Mouse (Mus musculus): ENCODE data around the gene Snx9.

Gene Snx9

DNA sequence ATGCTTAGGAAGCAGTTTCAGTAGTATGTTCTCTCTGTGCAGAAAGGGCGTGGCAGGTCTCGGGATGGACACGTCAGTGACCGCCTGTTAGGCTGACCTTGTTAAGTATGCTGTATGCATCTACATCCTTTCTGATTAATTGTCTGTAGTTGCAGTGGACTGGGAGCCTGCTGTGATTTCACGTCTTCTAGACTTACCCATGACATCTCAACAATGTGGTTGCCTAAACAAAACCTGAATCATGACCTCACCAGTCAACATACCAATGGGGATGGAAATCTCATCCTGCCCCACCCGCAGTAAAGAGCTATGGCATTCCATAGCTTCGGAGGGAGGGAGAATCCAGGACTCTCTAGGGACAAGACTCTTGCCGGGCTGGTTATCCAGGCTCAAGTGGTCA, 5.0 kb downstream of the Snx9 start:
- no peak for DNase-seq

DNA sequence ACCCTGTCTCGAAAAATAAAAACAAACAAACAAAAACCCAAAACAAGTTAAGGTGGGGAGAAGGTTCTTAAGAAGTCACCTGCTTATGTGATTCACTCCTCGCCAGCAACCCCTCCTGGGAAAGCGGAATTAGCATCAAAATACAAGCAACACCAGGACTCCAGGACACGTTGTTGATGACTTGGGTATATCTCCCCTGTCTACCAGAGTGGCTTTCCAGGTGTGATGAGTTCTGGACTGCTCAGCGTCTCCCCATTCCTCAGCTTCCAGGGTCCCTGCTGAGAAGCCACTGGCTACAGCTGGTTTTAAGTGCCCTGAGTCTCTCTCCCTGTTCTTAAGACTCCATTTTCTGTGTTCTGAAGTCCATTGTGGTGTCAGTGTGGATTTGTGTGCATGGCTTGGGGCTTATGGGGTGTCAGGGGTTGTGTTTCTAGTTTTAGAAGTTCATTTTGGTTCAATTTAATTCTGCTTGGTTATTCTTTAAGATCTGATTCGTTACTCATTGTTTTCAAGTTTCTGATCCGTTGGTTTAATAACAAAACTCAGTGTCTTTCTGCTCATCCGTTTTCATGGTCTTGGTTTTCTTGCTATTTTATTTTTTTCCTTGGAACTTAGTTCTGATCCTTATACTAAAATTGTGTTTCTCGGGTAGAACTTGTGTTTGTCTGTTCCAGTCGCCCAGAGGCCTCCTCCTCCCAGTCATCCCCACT, 7.7 kb downstream of the Snx9 start:
- no peak for DNase-seq

DNA sequence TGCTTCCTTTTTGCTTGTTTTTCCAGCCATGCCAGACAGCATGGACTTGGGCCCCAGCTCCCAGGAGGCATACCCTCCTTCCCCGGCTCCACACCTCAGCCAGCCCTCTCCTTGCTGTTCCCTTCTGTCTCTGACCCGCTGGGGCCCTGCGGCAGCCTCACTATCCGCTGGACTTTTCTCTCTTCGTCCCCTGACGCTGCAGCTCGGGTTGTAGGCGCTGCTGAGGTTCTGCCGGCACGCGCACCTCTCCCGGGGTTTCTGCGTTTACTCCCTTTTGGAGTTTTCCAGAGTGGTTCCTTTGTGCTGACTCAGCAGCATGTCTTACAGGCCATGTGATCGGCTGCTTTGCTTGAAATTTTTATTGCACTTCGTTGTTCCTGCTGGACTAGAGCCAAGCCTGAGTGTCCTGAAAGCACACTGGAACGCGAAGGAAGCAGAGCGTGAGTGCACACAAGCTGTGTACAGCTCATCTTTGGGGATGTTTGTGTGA, 8.3 kb downstream of the Snx9 start:
- no peak for DNase-seq

DNA sequence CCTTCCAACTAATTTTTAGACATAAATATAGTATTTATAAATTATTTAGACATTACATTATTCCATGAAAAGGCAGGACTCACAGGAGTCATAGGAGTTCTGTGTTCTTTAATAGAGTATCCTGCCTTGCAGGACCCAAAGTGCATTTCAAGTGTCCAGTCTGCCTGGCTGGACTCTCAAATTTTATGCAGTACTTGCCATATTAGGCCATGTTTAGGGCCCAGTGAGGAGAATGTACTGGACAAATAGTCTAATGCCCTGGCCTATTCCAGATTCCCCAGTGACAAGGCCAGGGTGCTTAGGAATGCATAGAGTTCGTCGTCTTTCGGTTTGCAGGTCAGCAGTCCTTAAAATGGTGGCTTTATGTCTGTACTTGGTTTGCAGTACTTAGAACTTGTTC, 8.9 kb downstream of the Snx9 start:
- no peak for DNase-seq

DNA sequence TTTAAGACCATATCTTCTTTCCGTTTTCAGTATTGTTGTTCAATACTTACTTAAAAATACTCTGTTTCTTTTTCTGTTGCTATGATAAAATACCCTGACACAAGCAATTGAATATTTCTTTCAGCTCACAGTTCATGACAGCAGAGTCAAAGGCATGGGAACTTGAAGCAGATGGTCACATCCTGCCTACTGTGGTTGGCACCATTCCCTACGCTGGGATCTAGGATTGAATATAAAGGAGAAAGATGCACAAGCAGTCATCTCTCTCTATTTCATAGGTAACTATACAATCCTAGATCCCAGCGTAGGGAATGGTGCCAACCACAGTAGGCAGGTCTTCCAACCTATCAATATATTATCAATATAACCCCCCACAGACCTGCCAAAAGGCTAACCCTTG, 9.3 kb downstream of the Snx9 start:
- DNase-seq, result no peak

DNA sequence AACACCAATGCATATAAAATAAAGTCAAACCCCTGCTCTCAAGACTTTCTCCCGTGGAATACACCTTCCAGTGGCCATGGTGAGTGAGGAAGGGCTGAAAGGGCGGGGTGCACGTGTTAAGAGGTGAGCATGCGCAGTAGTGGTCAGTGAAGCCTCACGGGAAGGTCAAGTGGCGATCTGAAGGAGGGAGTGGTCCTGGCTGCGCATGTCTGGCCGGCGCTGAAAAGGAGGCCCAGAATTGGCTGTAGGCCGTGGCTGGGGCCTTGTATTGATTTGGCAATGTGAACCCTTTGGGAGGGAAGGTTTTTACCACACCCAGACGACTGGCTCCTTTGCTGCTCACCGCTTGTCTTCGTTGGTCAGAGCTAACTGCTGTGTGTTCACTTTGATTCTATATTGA, 12.8 kb downstream of the Snx9 start:
- no peak for DNase-seq

DNA sequence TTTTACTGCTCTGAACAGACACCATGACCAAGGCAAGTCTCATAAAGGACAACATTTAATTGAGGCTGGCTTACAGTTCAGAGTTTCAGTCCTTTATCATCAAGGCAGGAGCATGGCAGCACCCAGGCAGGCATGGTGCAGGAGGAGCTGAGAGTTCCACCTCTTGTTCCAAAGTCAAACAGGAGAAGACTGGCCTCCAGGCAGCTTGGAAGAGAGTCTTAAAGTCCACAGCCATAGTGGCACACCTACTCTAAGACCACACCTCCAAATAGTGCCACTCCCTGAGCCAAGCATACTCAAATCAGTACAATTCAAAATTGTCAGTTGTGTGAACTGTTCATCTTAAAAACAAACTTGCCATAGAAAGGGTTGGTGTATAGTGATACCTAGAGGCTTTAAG, 14.4 kb downstream of the Snx9 start:
- no peak for DNase-seq

DNA sequence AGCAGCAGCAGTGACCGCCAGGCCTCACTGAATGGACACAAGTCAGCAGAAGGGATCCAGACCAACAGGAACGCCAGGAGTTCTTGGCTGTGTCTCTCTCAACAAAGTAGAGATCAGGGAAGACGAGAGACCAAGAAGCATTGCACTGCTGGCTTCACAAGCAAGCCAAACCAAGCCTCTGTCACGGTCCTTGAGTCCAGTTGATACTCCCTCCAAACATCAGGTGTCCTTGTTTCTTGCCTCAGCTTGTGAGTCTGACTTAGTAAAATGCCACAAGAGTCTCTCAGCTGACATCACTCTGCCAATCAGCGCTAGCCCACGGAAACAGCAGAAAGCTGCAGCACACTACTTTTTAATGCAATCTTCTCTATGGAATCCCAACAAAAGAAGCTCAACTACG, 15.3 kb downstream of the Snx9 start:
- no peak for DNase-seq

DNA sequence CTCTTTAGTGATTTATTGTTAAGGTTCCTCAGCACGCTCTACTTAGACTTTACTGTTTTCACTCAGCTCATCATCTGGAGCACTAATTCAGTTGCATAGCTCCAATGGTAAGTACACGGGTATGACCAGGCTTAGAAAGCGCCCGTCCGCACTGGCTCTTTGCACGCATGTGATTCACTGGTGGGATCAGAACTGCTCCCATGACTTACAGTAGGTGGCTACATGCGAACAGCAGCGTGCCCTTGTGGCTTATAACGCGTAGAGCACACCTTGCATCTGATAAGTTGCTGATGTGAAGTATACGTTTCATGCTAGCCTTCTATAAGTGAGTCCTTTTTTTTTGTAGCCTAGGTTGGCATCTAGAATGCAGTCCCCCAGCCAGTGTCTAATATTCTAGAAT, 16.1 kb downstream of the Snx9 start:
- DNase-seq, result no peak

DNA sequence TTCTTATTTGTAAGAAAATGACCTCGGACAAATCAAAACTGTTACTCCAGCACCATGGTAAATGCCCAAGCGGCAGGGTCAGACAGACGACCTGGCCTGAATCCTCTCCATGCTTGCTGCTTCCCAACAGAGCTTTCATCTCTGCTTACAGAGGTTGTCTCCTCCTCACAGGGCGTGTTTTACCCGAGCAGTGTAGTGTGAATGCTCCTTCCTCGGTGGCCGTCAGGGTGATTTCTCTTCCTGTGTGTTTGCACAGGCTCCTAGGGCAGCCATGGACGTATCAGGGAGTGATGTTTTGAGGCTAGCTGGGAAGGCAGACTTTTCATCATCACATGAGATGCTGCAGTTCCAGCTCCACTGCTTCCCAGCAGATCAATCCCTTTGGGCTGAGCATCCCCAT, 17.1 kb downstream of the Snx9 start:
- no peak for DNase-seq

DNA sequence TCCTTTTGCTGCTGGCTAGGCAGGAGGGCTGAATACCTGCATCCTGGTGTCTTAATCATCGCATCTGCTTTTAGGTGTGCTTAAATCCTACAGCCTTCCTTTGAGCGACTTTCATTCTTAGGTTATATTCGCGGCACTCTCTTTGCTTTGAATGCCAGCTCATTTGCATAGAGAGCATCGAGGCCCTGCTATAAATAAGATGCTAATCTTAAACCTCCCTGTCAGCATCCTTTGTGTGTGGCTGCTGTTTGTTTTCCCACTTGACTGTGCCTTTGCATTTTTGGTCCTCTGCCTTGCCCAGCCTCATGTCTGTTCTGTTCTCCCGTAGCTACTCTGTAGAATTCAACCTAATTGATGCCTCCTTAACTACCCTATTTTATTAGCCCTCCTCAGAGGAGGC, 21.2 kb downstream of the Snx9 start:
- DNase-seq, result no peak

DNA sequence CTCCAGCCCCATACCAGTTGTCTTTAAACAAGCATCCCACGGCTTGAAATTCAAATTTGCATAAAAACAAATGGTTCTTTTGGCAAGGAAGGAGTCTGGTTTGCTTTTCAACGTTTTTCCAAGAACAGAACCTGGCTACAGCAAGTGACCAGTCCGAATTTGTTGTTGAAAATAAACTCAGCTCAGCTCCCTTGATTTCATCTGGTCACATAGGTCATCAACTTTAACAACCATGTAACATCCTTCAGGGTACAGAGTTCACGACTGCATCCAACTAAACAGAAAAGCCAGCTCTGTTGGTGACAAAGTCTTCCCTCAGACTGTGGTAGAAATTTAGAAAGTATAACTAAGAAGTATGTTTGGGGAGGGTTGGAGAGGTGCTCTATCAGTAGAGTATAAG, 21.7 kb downstream of the Snx9 start:
- DNase-seq, result no peak

DNA sequence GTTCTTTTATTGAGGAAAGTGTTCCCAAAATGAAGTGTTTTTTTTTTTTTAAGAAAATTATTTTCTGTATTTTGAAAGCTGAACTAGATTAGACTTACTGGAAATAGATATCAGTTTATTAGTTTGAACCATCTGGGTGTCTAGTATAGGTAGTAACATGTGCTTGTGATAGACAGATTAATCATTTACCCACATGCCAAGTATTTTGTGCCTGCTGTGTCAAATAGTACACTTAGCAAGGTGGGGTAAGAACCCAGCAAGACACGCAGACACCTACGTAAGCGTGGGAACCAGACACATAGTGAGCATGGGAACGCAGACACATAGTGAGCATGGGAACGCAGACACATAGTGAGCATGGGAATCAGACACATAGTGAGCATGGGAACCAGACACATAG, 22.6 kb downstream of the Snx9 start:
- DNase-seq, result no peak

DNA sequence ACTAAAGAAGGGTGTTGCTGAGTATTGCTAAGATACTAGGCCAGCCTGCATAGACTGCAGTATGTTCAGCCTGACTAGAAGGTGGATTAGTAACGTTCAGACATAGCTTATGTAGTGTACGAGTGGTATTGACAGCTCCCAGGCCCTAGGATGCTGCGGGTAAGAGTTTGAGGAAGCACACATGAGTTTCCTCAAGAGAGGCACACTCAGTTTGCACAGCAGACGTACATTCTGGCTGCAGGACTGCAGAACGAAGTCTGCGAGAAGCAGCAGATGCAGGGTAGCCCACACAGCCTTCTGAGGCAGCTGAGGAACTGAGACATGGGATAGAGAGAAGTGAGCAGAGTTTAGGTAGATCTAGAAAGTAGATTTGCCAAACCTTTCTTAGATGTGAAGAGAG, 26.3 kb downstream of the Snx9 start:
- no peak for DNase-seq

DNA sequence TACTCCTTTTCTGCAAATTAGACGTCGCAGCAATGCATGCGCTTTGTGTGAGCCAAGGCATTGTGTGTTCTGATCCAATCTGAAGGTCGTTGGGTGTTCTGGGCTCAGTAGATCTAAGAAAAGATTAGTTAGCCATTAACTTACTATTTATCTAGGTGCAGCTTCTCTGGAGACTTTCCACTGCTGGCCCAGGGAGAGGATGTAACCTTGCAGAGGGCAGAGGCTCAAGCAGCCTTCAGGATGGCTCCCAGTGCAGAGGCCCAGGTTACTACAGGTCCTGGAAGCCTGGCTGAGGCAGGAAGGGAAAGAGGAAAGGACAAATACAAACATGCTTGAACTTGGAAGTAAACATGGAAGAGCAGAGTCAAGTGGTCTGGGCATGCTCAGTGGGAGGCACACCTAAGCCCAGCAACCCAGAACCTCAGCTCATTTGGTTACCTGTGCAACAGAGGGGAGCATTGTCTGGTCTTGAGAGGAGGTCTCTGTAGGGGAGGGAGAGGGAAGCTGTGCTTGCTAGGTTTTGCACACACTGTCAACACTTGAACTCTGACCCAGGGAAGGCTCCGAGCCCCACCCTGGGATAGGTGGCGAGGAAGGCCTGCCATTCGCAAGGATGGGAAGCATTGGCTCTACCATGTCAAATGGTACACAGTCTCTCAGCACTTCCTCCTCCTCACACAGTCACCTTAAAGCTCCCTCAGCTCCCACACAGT, 27.3 kb downstream of the Snx9 start:
- no peak for DNase-seq

DNA sequence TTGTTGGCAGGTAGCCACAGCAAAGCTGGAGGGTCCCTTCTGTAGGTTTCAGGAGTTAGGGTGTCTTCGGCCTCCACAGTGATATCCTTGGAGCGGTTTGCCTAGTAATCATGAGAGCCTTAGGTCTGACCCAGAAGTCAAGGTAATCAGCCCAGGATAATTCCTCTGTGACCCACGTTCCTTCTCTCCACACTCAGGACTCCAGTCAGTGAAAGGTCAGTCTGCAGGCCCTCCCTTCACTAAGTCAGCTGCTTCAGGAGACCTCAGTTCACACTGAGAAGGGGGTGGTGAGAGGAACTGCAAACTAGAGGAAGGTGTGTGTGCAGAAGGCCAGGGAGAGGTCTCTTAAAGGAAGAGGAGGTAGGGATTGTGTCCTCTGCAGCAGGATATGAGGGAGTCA, 28.3 kb downstream of the Snx9 start:
- no peak for DNase-seq

DNA sequence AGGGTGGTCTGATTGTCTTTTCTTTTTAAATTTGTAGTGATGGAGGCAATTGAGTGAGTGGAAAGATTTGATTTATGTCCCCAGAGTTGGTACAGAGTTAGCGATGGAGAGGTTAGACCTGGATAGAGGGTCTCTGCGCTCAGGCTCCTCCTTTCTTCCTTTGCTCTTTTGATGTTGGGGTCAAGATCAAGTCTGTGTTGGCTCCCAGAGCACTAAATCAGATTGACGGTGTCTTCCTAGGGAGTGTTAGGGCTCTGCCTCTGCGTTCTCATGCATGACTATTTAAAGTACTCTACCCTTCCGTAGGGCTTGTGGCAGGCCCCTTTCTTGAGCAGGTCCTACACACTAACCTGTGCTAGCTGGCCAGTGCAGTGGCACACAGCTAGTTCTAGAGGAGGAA, 28.9 kb downstream of the Snx9 start:
- no peak for DNase-seq

DNA sequence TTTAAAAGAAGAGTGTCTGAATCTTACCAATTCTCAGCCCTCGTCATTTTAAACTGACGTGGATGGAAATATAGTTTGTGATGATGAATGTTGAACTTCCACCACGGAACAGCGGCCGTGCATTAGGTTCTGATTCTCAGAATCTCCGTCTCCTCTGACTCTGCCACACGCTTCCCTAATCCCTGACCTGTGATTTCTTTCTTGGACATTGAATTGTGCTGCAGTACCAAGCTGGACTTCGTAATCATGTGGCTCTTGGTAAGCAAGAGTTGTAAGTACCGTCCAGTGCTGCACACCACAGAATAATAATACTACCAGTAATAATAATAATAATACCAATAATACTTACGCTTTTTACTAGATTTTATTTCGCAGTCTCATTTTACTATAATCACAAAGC, 29.6 kb downstream of the Snx9 start:
- DNase-seq, result no peak

DNA sequence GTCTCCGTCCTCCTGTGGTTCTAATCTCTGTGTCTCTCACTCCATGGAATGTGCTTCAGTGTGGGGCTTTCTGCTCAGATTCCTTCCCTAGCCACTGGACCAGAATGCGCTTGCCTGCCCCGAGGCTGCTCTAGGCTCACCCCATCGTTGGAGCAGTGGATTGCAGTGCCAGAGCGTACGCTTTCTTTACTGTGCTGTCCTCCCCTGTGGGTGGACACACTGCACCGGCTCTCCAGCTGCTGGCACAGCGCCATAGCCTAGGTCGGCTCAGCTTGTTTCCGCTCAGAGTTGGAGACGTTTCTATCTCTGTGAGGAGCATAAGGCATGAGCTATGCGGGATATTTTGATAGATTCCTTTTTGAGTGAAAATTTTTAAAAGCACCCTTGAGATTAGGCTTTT, 31.4 kb downstream of the Snx9 start:
- DNase-seq, result peak; percentile 33 to 35

DNA sequence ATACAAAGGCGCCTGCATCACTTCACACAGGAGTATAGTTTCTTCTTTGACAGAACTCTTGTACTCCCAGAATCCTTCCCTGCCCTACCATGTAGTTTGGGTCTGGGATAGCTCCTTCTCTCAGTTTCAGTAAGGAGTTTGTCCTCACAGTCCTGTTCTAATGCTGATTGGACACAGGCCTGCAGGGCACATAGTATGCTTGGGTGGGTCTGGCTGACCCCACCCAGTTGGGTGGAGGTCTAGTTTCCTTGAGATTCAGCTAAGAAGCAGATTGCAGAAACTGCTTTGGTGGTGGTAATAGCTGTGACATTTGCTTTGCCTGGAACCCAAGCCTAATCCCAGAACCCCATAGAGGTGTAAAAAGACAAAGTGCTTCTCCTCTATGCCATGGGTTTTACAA, 33.4 kb downstream of the Snx9 start:
- DNase-seq, result no peak

DNA sequence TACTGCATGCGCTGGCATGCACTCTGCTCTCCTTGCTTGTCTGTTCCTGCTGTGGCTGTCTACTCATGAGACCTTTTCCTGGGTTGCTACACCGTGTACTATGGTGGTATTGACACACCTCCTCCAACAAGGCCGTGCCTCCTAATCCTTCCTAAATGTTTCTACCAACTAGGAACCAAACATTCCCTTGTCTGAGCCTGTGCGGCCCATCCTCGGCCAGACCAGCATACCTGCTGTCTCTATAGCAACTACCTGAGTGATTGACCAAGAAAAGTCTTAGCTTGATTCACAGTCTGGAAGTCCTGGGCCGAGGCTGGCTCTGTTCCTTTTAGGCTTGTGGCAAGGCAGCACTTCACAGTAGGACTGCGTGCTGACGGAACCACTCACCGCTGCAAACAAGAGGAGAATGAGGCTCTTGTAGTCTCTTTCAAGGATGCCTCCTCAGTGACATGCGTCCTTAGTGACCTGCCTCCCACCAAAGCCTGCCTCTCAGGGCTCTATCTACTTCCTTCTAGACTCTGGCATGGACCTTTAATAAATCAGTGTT, 36.6 kb downstream of the Snx9 start:
- no peak for DNase-seq

DNA sequence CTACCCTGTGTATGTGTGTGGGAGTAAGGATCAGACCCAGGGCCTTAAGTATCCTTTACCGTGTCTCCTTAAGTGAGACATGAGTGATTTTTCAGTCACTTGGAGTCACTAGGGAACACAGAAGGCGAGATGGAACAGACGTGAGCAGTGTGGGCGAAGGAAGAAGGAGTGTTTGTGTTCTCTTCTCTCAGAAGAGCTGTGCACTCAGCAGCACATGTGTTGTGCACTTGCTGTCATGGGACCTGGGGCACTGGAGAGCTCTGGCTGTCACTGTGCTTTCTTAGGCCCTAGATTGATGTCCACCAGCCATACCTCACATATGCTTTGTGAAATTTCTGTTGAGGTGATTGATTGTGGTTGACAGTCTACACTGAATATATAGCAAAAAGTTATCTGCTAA, 37.7 kb downstream of the Snx9 start:
- no peak for DNase-seq

DNA sequence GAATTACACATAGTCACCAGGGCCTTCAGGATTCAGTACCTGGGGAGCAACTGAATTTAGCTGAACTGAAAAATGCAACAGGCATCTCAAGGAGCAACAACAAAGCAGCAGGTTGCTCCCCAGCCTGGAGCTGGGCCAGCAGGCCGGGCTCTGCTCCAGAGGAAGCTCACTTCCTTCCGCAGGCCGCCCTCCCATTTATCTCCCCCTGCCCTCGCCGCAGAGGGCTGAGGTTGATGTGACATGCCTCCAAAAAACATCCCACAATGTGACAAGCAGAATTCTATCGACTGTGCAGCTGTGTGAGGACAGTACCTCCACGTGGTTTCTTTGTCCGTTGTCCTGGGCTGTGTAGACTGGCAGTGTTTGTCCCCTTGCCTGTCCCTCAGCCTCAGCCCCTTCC, 44.3 kb downstream of the Snx9 start:
- DNase-seq, result peak; percentile 44 to 52

DNA sequence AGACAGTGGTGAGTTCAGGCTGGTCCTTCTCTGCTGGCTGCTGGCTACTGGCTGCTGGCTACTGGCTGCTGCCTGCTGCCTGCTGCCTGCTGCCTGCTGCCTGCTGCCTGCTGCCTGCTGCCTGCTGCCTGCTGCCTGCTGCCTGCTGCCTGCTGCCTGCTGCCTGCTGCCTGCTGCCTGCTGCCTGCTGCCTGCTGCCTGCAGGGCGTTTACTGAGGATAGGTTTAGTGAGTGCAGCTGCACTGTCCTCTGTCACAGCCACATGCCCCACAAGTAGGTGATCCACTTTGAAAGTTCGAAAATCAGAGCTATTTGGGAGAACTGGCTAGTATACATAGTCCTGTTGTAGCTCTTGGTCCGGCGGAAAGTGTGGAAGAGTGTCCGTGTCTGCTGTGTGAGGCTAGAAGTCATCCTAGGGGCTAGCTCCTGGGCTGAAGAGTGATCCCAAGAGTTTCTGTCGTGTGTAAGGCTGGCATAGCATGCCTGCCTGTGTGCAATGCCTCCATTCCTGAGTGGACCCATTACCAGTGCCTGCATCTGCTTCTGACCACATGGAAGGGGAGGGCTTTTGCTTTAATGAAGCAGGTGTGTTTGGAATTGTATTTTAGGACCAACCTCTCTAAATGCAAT, 45.2 kb downstream of the Snx9 start:
- no peak for DNase-seq
